Mouse (Mus musculus) ovary, postnatal 36 days (tissue): ENCODE data around the gene Cdkal1.

ENCODE experiments used
- DNase-seq: peaks from one replicate; pipeline ENCODE4 v3.0.0; 2022; ENCODE audit warnings: low spot score, mixed read lengths

Cdkal1 gene

DNA sequence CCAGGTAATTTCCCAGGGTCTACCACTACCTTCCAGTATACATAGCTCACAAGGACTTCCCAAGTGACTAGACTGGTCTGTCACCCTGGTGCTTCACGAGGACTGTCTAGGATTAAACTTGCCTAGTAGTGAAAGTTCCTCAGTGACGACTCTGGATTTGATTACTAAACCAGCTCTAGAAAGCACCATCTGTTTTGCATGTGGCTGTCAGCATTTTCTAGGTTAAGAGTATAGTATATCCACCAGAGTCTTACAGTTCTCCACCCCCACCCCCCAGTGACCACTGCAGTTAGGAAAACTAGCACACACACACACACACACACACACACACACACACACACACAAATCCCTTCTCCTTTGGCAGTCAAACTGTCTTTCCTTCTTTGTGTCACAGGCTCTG lies 670.9 kb downstream of the Cdkal1 start:
- no peak for DNase-seq

DNA sequence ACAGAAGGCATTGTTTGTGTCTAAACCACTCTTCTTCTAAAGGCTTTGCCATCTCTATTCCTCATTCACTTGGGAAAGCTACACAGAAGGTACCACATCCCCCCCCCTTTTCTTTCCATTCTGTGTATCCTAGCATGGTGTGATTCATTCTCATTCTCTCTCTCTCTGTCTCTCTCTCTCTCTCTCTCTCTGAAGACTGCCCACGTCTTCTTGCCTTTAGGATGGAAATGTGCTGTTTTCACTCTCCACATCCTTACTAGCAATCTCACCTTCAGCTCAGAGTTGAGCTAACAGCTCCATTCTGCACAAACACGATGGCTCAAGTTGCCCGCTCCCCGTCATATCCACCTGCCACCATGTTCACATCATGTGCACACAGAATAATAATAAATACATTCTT lies 675.6 kb downstream of the Cdkal1 start:
- no peak for DNase-seq

GRCm38 (mm10) chr13:29179260-29179659 lies 676.2 kb downstream of the Cdkal1 start:
- no peak for DNase-seq

- no peak for DNase-seq
These were observed 677.5 kb downstream of the Cdkal1 start for GRCm38 (mm10) chr13:29177889-29178486.

DNA sequence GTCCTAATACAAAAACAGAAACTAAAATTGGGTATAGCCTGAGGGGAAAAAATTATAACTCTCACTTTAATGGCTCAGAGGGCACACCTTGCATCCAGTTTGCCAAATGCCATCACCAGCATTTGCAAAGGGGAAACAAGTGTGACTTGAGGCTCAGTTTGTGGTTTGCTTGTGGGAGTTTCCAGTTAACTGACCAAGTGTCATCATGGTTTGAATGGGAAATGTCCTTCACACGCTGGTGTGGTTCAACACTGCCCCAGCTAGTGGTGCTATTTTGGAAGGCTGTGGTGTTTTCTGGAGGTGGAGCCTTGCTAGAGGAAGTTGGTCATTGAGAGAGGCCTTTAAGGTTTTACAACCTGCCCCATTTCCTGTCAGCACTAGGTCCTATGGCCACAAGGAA lies 686.1 kb downstream of the Cdkal1 start:
- no peak for DNase-seq

GRCm38 (mm10) chr13:29164845-29165524 lies 690.5 kb downstream of the Cdkal1 start:
- DNase-seq = no peak

DNA sequence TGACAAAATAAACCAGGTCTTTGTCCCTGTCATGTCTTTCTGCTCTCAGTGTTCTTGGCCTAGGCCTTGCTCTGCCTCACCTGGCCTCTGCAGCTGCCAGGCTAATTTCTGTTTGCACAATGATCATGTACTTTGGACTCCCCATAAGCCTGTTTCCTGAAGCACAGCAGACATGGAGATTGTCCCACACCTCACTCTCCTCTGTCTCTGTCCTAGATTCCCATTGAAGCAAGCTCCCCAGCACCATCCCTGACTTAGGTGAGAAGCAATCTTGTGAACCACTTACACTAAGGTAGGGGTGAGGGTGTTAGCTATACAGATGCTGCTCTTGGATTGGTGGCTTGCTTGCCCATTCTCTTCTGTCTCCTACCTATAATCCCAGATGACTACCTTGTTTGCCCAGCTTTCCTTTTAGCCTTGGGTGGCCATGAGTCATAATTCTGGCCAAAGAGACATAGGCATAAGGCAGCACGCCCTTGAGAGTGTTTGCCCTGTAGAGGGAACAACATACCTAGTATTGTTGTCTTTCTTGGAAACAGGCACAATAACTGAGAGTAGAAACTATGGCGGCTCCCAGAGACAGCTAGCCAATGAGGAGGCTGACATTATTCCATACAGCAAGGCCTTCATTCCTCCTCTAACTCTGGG lies 692.5 kb downstream of the Cdkal1 start:
- DNase-seq = no peak

DNA sequence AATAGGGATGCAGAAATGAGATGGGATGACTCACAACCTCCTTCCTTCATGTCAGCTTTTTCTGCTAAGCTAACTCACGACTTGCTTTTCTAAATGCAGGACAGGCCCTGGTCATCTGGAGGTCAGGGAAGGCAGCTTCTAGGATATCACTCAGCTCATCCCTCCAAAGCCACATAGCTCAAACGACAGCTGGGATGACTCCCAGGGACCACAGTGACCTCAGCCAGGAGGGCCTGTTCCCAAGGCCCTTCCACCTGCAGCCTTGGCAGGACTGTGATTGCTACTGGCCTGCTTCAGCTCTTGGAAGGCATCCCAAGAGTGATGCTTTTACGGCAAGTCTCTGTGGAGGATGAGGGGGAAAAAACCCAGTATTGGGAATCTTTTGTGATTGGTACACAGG lies 693.0 kb downstream of the Cdkal1 start:
- no peak for DNase-seq

DNA sequence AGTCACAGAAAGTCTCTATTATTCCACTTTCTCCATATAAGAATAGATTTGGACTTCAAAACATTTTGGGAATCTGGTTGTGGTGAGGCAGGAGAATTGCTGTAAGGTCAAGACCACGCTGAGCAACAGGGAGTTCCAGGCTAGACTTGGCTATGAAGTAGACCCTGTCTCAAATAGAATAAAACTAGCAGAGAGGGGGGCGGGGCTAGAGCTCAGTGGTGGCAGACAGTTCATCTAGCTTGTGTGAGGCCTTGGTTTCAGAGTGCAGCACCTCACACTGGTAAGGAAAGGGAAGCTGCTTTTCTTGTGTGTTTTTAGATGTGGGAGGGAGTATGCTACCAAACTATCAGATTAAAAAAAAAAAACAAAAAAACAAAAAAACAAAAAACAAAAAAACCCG lies 694.0 kb downstream of the Cdkal1 start:
- DNase-seq = no peak

GRCm38 (mm10) chr13:29156703-29157102 lies 698.8 kb downstream of the Cdkal1 start:
- DNase-seq = no peak

GRCm38 (mm10) chr13:29155297-29155696 lies 700.2 kb downstream of the Cdkal1 start:
- DNase-seq = no peak

DNA sequence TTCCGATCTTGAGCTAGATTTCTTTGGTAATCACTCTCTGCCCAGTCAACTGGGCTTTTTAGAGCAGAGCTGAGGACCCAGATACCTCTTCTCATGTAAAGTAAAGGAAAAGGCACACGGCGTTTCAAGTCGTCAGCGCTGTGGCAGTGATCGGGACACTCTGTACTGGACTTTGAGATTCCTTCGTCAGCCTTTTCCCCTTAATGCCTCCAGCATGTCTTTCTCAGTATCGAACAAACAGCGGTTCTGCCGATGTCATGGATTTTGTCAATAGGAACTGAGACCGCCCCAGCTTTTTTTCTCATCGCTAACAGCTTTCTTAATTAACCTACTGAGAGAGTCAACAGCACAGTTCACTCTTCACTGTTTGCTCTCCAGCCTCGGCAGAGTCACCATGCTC lies 705.4 kb downstream of the Cdkal1 start:
- DNase-seq = no peak

DNA sequence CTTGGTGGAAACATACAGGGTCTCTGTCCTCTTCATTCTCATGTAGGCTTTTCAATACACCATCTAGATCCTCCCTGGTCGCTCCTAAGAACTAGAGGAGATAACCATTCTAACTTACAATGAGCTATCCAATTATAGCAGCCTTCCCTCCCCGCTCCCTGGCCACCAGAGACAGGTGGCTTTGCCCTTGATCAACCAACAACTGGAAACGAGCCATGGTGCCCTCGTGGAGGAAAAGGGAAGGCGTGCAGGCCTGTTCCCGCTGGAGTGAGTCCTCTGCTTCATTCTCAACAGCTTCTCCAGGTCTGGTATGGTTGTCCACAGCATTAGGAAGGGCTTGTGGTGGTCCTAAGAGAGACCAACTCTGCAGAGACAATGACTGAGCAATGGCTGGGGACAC lies 706.1 kb downstream of the Cdkal1 start:
- no peak for DNase-seq

GRCm38 (mm10) chr13:29148616-29149015 lies 706.9 kb downstream of the Cdkal1 start:
- DNase-seq = no peak
